Mouse (Mus musculus): ENCODE measurements at regions not wholly inside any gene's neighbourhood (a gene's known extent, or its start where the extent isn't known, plus 50 kb on each side); places are given as distances from the start of the nearest gene placed in this dataset.

DNA sequence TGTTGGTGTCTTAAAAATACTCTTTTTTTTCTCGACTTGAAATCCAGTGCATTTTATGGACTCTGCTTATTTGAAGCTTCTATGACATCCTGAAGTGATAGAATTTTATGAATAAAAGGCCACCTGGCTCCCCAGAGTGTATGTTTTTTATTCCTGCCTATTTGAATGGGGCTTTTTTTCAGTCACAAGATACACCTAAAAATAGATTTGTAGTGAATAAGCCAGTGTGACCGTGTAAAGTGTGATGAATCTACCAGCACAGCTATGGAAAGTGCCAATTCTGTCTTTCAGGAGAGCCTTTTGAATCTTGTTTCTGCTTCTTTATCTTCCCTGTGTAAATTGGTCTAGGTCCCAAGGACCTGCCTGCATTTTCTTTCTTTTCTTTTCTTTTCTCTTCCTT, 119.8 kb upstream of the Pex5l start:
- H3K9me3 ChIP-seq (ENCODE audit: control insufficient read depth, insufficient read depth, low read depth, low read length), result no peaks in the 10 kb centered on the region
- TF ChIP-seq CHD2 (IDR thresholded peaks at IDR 0.05; ENCODE audit: low read depth, low read length) (no peak), MAFK (IDR thresholded peaks at IDR 0.05; ENCODE audit: insufficient read depth, low read depth, low read length) (no peak), ZNF384 (IDR thresholded peaks at IDR 0.05; ENCODE audit: low read depth, low read length) (no peak), HCFC1 (IDR thresholded peaks at IDR 0.05; ENCODE audit: borderline replicate concordance, insufficient read depth, low read length) (no peak), ZC3H11A (IDR thresholded peaks at IDR 0.05; ENCODE audit: borderline replicate concordance, low read depth, low read length) (no peak)
- H3K4me3 ChIP-seq (ENCODE audit: insufficient read depth in 1 of 2, low read depth in 1 of 2, low read length in 2 of 2, poor library complexity in 1 of 2, severe bottlenecking in 1 of 2), result no peak overlapping the region
- no peak for DNase-seq (ENCODE audit: low read depth, low spot score)
- no peaks in the 10 kb centered on the region for H3K36me3 ChIP-seq (ENCODE audit: control insufficient read depth, insufficient read depth, low read length, poor library complexity, severe bottlenecking)
- H3K4me1 ChIP-seq (ENCODE audit: control insufficient read depth in 2 of 2, insufficient read depth in 2 of 2, low read length in 2 of 2, poor library complexity in 1 of 2), result no peaks in the 10 kb centered on the region
- H3K27ac ChIP-seq (ENCODE audit: insufficient read depth, low read depth, low read length, poor library complexity, severe bottlenecking), result no peak overlapping the region
- H3K9ac ChIP-seq (ENCODE audit: insufficient read depth, low read depth, low read length, poor library complexity, severe bottlenecking), result no peak overlapping the region
- in situ Hi-C loops (cut with MboI; ENCODE audit: low sequenced_read_pairs in 2 of 2, unreplicated experiment in 2 of 2), result no loop called here

- DNase-seq (ENCODE audit: low read depth, low spot score), result no peak
- no peak for TF ChIP-seq ZNF384 (IDR thresholded peaks at IDR 0.05; ENCODE audit: low read depth, low read length)
- TF ChIP-seq ZC3H11A (IDR thresholded peaks at IDR 0.05; ENCODE audit: borderline replicate concordance, low read depth, low read length), result no peak
- no peak for TF ChIP-seq CHD2 (IDR thresholded peaks at IDR 0.05; ENCODE audit: low read depth, low read length)
- no peaks in the 10 kb centered on the region for H3K9me3 ChIP-seq (ENCODE audit: control insufficient read depth, insufficient read depth, low read depth, low read length)
- in situ Hi-C loops (cut with MboI; ENCODE audit: low sequenced_read_pairs in 2 of 2, unreplicated experiment in 2 of 2), result no loop called here
- H3K4me3 ChIP-seq (ENCODE audit: insufficient read depth in 1 of 2, low read depth in 1 of 2, low read length in 2 of 2, poor library complexity in 1 of 2, severe bottlenecking in 1 of 2), result no peak overlapping the region
- no peaks in the 10 kb centered on the region for H3K36me3 ChIP-seq (ENCODE audit: control insufficient read depth, insufficient read depth, low read length, poor library complexity, severe bottlenecking)
- no peak overlapping the region for H3K9ac ChIP-seq (ENCODE audit: insufficient read depth, low read depth, low read length, poor library complexity, severe bottlenecking)
- H3K27ac ChIP-seq (ENCODE audit: insufficient read depth, low read depth, low read length, poor library complexity, severe bottlenecking), result no peak overlapping the region
- H3K4me1 ChIP-seq (ENCODE audit: control insufficient read depth in 2 of 2, insufficient read depth in 2 of 2, low read length in 2 of 2, poor library complexity in 1 of 2), result no peaks in the 10 kb centered on the region
These were observed 76.4 kb upstream of the Pex5l start for GRCm38 (mm10) chr3:33219271-33220065.

DNA sequence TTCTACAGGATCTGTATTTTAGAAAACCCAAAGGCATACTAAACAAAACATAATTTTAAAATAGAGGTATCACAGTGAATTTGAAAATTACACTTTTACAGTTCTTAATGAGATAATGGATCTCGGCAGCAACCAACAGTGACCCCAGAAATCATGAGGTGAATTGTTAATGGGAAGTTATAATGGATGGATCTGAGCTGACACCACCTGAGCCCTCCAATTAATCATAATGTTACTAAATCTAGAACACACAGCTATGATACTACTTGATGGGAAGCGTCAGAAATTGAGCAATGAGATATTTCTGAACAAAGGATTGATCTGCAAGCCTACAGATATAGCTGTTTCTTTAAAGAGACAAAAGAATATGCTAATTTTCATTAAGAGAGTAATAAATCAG, 75.2 kb upstream of the Pex5l start:
- in situ Hi-C loops (cut with MboI; ENCODE audit: low sequenced_read_pairs in 2 of 2, unreplicated experiment in 2 of 2), result no loop called here
- no peaks in the 10 kb centered on the region for H3K4me1 ChIP-seq (ENCODE audit: control insufficient read depth in 2 of 2, insufficient read depth in 2 of 2, low read length in 2 of 2, poor library complexity in 1 of 2)
- H3K9ac ChIP-seq (ENCODE audit: insufficient read depth, low read depth, low read length, poor library complexity, severe bottlenecking), result no peak overlapping the region
- no peak for TF ChIP-seq ZNF384 (IDR thresholded peaks at IDR 0.05; ENCODE audit: low read depth, low read length)
- no peak for TF ChIP-seq MAFK (IDR thresholded peaks at IDR 0.05; ENCODE audit: insufficient read depth, low read depth, low read length)
- TF ChIP-seq HCFC1 (IDR thresholded peaks at IDR 0.05; ENCODE audit: borderline replicate concordance, insufficient read depth, low read length), result no peak
- TF ChIP-seq CHD2 (IDR thresholded peaks at IDR 0.05; ENCODE audit: low read depth, low read length), result no peak
- TF ChIP-seq ZC3H11A (IDR thresholded peaks at IDR 0.05; ENCODE audit: borderline replicate concordance, low read depth, low read length), result no peak
- no peak overlapping the region for H3K27ac ChIP-seq (ENCODE audit: insufficient read depth, low read depth, low read length, poor library complexity, severe bottlenecking)
- no peak for DNase-seq (ENCODE audit: low read depth, low spot score)
- no peaks in the 10 kb centered on the region for H3K9me3 ChIP-seq (ENCODE audit: control insufficient read depth, insufficient read depth, low read depth, low read length)
- no peak overlapping the region for H3K4me3 ChIP-seq (ENCODE audit: insufficient read depth in 1 of 2, low read depth in 1 of 2, low read length in 2 of 2, poor library complexity in 1 of 2, severe bottlenecking in 1 of 2)
- no peaks in the 10 kb centered on the region for H3K36me3 ChIP-seq (ENCODE audit: control insufficient read depth, insufficient read depth, low read length, poor library complexity, severe bottlenecking)

DNA sequence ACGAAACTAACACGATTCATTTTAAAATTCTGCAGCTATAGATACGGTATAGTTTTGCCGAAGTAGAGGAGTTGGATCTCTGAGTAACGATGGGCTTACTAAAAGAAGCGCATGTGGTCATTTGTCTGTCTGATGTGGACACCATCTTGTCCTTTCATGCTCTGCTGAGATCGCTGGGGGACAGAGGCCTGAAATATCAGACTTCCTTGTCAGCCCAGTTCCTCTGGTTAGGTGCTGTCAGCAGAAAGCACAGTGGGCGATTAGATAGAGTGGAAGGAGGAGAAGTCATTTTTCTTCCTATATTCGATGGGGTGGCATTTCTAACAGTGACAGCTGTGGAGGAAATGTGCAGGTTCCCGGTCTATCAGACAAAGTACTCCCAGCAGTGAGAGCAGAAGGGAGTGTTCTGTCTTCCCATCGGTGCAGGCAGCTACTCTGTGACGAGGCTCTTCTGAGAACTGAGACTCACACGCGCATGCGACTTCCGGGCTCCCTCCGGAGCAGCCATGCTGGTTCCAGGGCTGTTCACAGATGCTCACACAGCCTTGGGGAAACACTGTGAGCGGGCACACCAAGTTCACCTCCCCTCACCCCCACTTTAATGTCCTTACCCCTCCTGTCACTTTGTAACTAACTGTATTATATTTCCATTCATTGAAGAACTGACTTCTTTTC, 74.5 kb upstream of the Pex5l start:
- DNase-seq (ENCODE audit: low read depth, low spot score), result no peak
- H3K9ac ChIP-seq (ENCODE audit: insufficient read depth, low read depth, low read length, poor library complexity, severe bottlenecking), result no peak overlapping the region
- in situ Hi-C loops (cut with MboI; ENCODE audit: low sequenced_read_pairs in 2 of 2, unreplicated experiment in 2 of 2), result no loop called here
- H3K9me3 ChIP-seq (ENCODE audit: control insufficient read depth, insufficient read depth, low read depth, low read length), result no peaks in the 10 kb centered on the region
- no peak for TF ChIP-seq MAFK (IDR thresholded peaks at IDR 0.05; ENCODE audit: insufficient read depth, low read depth, low read length)
- no peak for TF ChIP-seq HCFC1 (IDR thresholded peaks at IDR 0.05; ENCODE audit: borderline replicate concordance, insufficient read depth, low read length)
- no peak for TF ChIP-seq ZNF384 (IDR thresholded peaks at IDR 0.05; ENCODE audit: low read depth, low read length)
- TF ChIP-seq CHD2 (IDR thresholded peaks at IDR 0.05; ENCODE audit: low read depth, low read length), result no peak
- no peak for TF ChIP-seq ZC3H11A (IDR thresholded peaks at IDR 0.05; ENCODE audit: borderline replicate concordance, low read depth, low read length)
- no peaks in the 10 kb centered on the region for H3K36me3 ChIP-seq (ENCODE audit: control insufficient read depth, insufficient read depth, low read length, poor library complexity, severe bottlenecking)
- H3K27ac ChIP-seq (ENCODE audit: insufficient read depth, low read depth, low read length, poor library complexity, severe bottlenecking), result no peak overlapping the region
- H3K4me1 ChIP-seq (ENCODE audit: control insufficient read depth in 2 of 2, insufficient read depth in 2 of 2, low read length in 2 of 2, poor library complexity in 1 of 2), result no peaks in the 10 kb centered on the region
- no peak overlapping the region for H3K4me3 ChIP-seq (ENCODE audit: insufficient read depth in 1 of 2, low read depth in 1 of 2, low read length in 2 of 2, poor library complexity in 1 of 2, severe bottlenecking in 1 of 2)
